Mouse (Mus musculus): ENCODE measurements at regions not wholly inside any gene's neighbourhood (a gene's known extent, or its start where the extent isn't known, plus 50 kb on each side); places are given as distances from the start of the nearest gene placed in this dataset.
A peak's percentile ranks its signal among the peaks of the same experiment; 100 is the strongest.

DNA sequence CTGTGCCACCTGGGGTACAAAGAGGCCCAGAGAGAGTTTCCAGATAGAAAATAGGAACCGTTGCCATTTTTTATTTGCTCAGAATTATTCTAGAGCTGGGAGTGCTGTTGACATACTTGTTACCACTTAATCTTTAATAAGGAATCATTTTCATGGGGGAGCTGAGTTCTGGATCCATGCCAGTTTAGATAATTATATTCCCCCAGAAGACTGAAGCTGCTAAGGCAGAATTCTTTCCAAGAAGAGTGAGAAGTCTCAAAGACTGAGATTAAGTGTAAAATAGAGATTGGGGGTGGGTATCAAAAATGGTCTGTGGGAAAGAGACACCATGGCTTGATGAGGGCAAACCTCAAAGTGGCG lies 119.5 kb upstream of the Astn2 start:
- peak; percentile 6; the same call in 1 of the 2 replicates for ATAC-seq (ENCODE audit: low FRiP score)
- Histone ChIP-seq H3K4me1 (replicated peaks) (peaks cover 15% of the 10 kb centered on the region), H3K9me3 (no peaks in the 10 kb centered on the region), H3K36me3 (no peaks in the 10 kb centered on the region), H3K27me3 (no peaks in the 10 kb centered on the region), H3K9ac (no peak overlapping the region), H3K4me3 (no peak overlapping the region), H3K4me2 (no peak overlapping the region), H3K27ac (peak overlapping the region; percentile 69; the same call in 1 of the 2 replicates)
- WGBS = 71% methylated on average over 2 of the region's 2 CpGs

- peak overlapping the region; percentile 69; the same call in 1 of the 2 replicates for H3K27ac ChIP-seq
- ATAC-seq (ENCODE audit: low FRiP score) = peak; percentile 89
- WGBS = 45% methylated on average over 8 of the region's 8 CpGs
Measured at GRCm38 (mm10) chr4:66523238-66523885, 119.0 kb upstream of the Astn2 start.

DNA sequence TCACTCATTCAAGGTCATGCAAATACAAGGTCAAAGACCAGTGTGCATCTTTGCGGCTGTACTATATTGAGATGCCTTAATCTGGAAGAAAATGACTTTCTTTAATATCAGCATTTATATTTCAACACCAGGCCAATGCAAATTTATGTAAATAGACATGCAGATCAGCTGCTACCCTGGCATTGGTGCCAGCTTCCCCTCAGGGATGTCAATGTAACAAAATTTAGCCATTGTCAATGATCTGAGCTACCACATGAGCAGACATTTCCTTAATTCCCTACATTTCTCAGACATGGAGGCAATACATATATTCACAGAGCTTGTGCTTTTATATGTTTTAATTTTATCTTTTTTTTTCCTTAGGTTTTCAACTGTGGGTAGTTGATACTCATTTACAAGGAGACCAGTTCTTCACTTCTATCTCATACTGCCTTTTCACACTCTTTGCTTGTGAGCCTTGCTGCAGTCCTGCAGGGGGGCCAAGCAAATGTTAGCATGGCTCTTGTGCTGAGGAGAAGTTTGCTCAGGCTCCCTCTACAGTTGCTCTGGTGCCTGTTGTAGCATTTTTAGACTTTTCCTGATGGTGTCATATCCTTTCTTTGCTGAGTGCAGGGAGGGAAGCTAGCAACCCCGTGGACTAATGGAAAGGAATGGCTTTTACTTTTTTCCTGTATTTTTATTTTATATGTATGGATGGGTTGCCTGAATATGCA lies 117.8 kb upstream of the Astn2 start:
- no peaks in the 10 kb centered on the region for H3K27me3 ChIP-seq
- H3K27ac ChIP-seq = peak overlapping the region; percentile 60; the same call in 1 of the 2 replicates
- H3K36me3 ChIP-seq = no peaks in the 10 kb centered on the region
- ATAC-seq (ENCODE audit: low FRiP score) = peak; percentile 38; the same call in 1 of the 2 replicates
- H3K4me1 ChIP-seq (replicated peaks) = peaks cover 15% of the 10 kb centered on the region
- no peak overlapping the region for H3K9ac ChIP-seq
- H3K4me3 ChIP-seq = no peak overlapping the region
- no peaks in the 10 kb centered on the region for H3K9me3 ChIP-seq
- H3K4me2 ChIP-seq = no peak overlapping the region
- 73% methylated on average over 2 of the region's 2 CpGs for WGBS

More at GRCm38 (mm10) chr4:66523238-66523885, 119.0 kb upstream of the Astn2 start:
- Histone ChIP-seq H3K4me3 (no peak overlapping the region), H3K4me2 (no peak overlapping the region), H3K4me1 (replicated peaks) (peaks cover 15% of the 10 kb centered on the region), H3K36me3 (no peaks in the 10 kb centered on the region), H3K9ac (no peak overlapping the region), H3K27me3 (no peaks in the 10 kb centered on the region), H3K9me3 (no peaks in the 10 kb centered on the region)

- 70% methylated on average over 3 of the region's 3 CpGs for WGBS
- no peaks in the 10 kb centered on the region for H3K9me3 ChIP-seq
Measured at GRCm38 (mm10) chr4:66520796-66521195, 116.4 kb upstream of the Astn2 start.

DNA sequence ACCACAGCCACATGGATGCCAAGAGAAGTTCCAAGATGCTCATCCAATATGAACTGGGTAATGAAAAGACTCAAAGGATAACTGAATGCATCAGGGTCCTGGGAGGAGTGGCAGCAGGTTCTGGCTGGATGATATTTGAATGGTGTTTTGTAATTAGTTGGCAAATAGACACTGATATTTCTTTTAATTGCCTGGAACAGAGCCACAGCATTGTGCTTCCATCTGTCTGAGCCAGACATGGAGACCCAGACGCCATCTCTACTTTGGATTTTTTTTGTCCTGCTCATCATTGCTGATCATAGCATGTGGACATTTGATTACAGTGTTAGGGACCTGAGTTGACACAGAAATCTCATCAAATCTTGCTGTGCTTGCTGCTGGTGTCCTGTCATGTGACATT lies 111.4 kb upstream of the Astn2 start:
- ATAC-seq (ENCODE audit: low FRiP score) = no peak
- Histone ChIP-seq H3K4me3 (no peak overlapping the region), H3K36me3 (no peaks in the 10 kb centered on the region), H3K9ac (no peak overlapping the region), H3K4me1 (replicated peaks) (no peaks in the 10 kb centered on the region), H3K27ac (no peak overlapping the region), H3K4me2 (no peak overlapping the region), H3K9me3 (no peaks in the 10 kb centered on the region), H3K27me3 (no peaks in the 10 kb centered on the region)
- 79% methylated on average over 1 of the region's 1 CpGs for WGBS

More at GRCm38 (mm10) chr4:66520796-66521195, 116.4 kb upstream of the Astn2 start:
- H3K9ac ChIP-seq = no peak overlapping the region
- no peak overlapping the region for H3K4me2 ChIP-seq
- no peaks in the 10 kb centered on the region for H3K27me3 ChIP-seq
- H3K4me3 ChIP-seq = no peak overlapping the region
- no peaks in the 10 kb centered on the region for H3K36me3 ChIP-seq
- H3K27ac ChIP-seq = no peak overlapping the region
- H3K4me1 ChIP-seq (replicated peaks) = peaks cover 15% of the 10 kb centered on the region
- no peak for ATAC-seq (ENCODE audit: low FRiP score)

GRCm38 (mm10) chr4:66483496-66483895 lies 79.1 kb upstream of the Astn2 start:
- Histone ChIP-seq H3K9me3 (no peaks in the 10 kb centered on the region), H3K4me2 (no peak overlapping the region), H3K36me3 (no peaks in the 10 kb centered on the region), H3K27ac (no peak overlapping the region), H3K4me1 (replicated peaks) (peaks cover 7% of the 10 kb centered on the region), H3K27me3 (no peaks in the 10 kb centered on the region), H3K4me3 (no peak overlapping the region), H3K9ac (no peak overlapping the region)
- ATAC-seq (ENCODE audit: low FRiP score) = no peak
- 85% methylated on average over 6 of the region's 6 CpGs for WGBS

GRCm38 (mm10) chr4:66482495-66483291 lies 78.3 kb upstream of the Astn2 start:
- Histone ChIP-seq H3K9me3 (no peaks in the 10 kb centered on the region), H3K4me2 (no peak overlapping the region), H3K4me3 (no peak overlapping the region), H3K27me3 (no peaks in the 10 kb centered on the region), H3K27ac (no peak overlapping the region), H3K9ac (no peak overlapping the region), H3K4me1 (replicated peaks) (peaks cover 8% of the 10 kb centered on the region), H3K36me3 (no peaks in the 10 kb centered on the region)
- peak; percentile 98 for ATAC-seq (ENCODE audit: low FRiP score)
- WGBS = 30% methylated on average over 2 of the region's 2 CpGs

DNA sequence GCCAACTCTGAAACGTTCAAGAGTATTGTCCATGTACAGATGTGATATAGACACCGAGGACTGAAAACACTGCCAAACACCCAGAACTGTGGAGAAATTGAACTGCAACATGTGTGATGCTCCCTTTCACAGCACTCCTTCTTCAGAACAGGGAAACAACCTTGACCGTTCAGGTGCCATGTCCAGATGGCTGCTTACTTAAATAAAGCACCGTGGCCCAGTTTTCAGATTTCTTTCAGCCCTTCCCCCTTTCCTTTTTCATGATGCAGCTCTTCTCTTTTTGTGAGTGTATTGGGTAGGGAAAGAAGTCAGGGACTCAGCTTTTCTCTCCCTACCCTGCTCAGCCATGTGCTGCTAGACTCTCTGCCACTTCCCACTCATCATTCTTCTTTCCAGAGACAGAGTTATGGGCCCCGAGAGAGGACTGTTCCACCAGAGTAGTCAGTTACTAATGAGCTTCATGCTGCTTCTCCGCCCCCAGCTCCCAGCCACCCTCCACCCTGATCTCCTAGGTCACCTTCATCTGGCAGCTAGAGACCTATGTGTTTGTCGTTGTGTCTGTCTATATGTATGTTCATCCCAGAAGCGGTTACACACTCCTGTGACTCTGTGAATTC lies 74.3 kb upstream of the Astn2 start:
- 72% methylated on average over 8 of the region's 8 CpGs for WGBS
- H3K9ac ChIP-seq = no peak overlapping the region
- peaks cover 7% of the 10 kb centered on the region for H3K4me1 ChIP-seq (replicated peaks)
- no peaks in the 10 kb centered on the region for H3K36me3 ChIP-seq
- no peak overlapping the region for H3K4me2 ChIP-seq
- no peaks in the 10 kb centered on the region for H3K9me3 ChIP-seq
- H3K4me3 ChIP-seq = no peak overlapping the region
- H3K27ac ChIP-seq = no peak overlapping the region
- H3K27me3 ChIP-seq = no peaks in the 10 kb centered on the region
- ATAC-seq (ENCODE audit: low FRiP score) = no peak
